Mouse (Mus musculus) heart, embryonic 10.5 days (tissue): Measurements from ENCODE around the gene Atf2. TPM values are rescaled to one million over a fixed set of nuclear protein-coding genes. Genes with fewer than 3 reads are reported as not detected.
A peak's percentile ranks its signal among the peaks of the same experiment; 100 is the strongest.

Experiments
- DNase-seq: peaks from one replicate; pipeline ENCODE4 v3.0.0-alpha.2; 2017; ENCODE audit warnings: low spot score
- H3K27ac ChIP-seq: fragments of 300-500 bp; sonication (generic); 2 replicates; pipeline ENCODE4 v1.5.1; 2016; ENCODE audit warnings: mild to moderate bottlenecking
- H3K27me3 ChIP-seq: fragments of 300-500 bp; sonication (generic); 2 replicates; pipeline ENCODE4 v1.6.1; 2016; ENCODE audit warnings: mild to moderate bottlenecking; ENCODE audit not compliant: poor library complexity, insufficient read depth, severe bottlenecking
- H3K36me3 ChIP-seq: fragments of 300-500 bp; sonication (generic); 2 replicates; pipeline ENCODE4 v1.6.1; 2016; ENCODE audit warnings: mild to moderate bottlenecking, moderate library complexity
- H3K4me1 ChIP-seq: fragments of 300-500 bp; sonication (generic); 2 replicates; pipeline ENCODE4 v1.6.1; 2016; ENCODE audit warnings: mild to moderate bottlenecking
- H3K4me3 ChIP-seq: fragments of 300-500 bp; sonication (generic); 2 replicates; pipeline ENCODE4 v1.5.1; 2016; ENCODE audit warnings: mild to moderate bottlenecking, moderate library complexity
- H3K9me3 ChIP-seq: fragments of 300-500 bp; sonication (generic); 2 replicates; pipeline ENCODE4 v1.6.1; 2016; ENCODE audit warnings: mild to moderate bottlenecking, moderate library complexity
- WGBS: fragments of 180-500 bp; shearing (Covaris S2); methylation state at CpG from one replicate; pipeline ENCODE4 v1.1.7; 2016; 5-methylcytosine and 5-hydroxymethylcytosine counted together
- polyA plus RNA-seq: library from polyadenylated mRNA; unstranded; fragments of >200 nt; fragmentation: Nextera tagmentation; extraction: Ambion mirVana; gene quantifications from 2 replicates; pipeline ENCODE4 v1.2.1, GENCODE M21; 2016

Gene Atf2
- 48.8 and 58.2 TPM in 2 replicates for polyA plus RNA-seq

DNA sequence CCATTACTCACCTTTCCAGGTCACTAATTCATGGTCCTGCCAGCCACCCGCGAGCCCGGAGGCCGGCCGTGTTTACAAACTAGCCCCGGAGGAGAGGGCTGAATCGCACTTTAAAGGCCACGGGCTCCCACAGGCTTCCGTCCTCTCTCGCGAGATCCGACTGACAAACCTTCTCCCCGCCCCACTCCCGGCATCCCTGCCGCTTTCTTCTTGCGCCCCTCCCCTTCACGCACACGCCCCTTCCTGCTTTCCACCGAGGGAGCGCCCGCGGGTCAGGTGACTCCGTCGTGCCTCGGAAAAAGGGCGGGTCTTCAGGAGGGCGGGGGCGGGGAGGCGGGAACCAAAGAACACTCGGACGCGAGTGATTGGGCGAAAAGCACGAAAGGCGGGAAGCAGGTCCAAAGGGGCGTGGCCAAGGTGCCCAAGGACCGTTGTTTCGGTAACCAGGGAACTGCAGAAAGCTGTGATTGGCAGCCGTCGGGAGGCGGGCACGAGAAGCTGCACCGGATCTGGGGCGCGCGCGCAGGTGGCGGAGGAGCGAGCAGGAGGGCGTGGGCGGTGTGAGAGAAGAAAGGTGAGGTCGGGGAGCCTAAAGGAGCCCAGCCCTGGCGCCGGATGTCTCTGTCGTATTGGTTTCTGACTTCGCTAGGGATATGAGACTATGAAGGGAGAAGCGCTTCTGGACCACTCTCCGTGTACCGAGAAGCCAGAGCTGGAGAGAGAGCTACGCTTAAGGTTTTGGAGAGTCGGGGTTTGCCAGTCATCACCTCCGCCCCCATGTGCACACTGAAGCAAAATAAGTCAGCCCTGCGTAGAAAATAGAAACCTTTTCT lies at the start of gene Atf2:
Atf2 (minus strand) TSS at position 176 of the 833 bp plus-strand sequence.
- under 1% methylated on average over 63 of the region's 63 CpGs for WGBS
- no peaks in the 10 kb centered on the region for H3K27me3 ChIP-seq
- peaks cover 4% of the 10 kb centered on the region; the same call in 1 of the 2 replicates for H3K4me1 ChIP-seq
- H3K4me3 ChIP-seq, result peak within 1 kb of the TSS; percentile 94
- H3K36me3 ChIP-seq, result peaks cover 3% of the 10 kb centered on the region; the same call in 1 of the 2 replicates
- H3K27ac ChIP-seq, result peak within 1 kb of the TSS; percentile 96
- DNase-seq, result peak; percentile 100
- no peaks in the 10 kb centered on the region for H3K9me3 ChIP-seq

DNA sequence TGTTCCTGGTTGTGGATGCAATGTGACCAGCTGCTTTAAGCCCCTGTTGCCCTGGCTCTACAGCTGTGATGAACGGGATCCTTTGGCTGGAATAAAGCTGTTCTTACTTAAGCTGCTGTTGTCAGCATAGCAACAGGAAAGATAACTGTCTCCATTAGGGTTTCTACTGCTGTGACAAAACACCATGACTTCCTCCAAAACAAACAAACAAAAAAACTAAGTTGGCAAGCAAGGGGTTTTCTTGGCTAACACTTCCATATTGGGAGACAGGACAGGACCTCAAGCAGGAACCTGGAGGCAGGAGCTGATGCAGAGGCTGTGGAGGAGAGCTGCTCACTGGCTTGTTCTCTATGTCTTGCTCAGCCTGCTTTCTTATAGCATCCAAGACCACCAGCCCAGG lies 48.8 kb upstream of the Atf2 start:
- 48% methylated on average over 1 of the region's 1 CpGs for WGBS
- DNase-seq, result no peak
- no peaks in the 10 kb centered on the region for H3K36me3 ChIP-seq

DNA sequence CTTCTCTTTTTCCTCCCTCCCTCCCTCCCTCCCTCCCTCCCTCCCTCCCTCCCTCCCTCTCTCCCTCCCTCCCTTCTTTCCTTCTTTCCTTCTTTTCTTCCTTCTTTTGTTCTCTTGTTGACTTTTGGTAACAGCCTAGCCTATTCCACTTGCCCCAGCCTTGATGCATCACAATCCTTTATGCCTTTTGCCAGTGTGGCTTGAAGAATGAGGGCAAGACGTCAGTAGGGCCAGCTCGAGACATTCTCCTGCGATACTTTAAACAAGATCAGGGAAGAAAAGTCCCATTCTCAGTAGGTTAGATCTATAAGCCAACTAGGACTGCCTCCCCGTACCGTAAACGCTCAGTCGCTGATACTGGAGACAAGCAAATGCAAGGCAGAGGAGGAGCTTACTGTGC lies 48.0 kb upstream of the Atf2 start:
- H3K4me3 ChIP-seq, result no peak overlapping the region
- 71% methylated on average over 7 of the region's 7 CpGs for WGBS
- no peaks in the 10 kb centered on the region for H3K27me3 ChIP-seq
- H3K27ac ChIP-seq, result no peak overlapping the region
- no peaks in the 10 kb centered on the region for H3K4me1 ChIP-seq
- no peak for DNase-seq
- no peaks in the 10 kb centered on the region for H3K36me3 ChIP-seq
- H3K9me3 ChIP-seq, result no peaks in the 10 kb centered on the region

More for the DNA sequence above, 48.8 kb upstream of the Atf2 start:
- no peak overlapping the region for H3K4me3 ChIP-seq
- no peaks in the 10 kb centered on the region for H3K9me3 ChIP-seq
- H3K4me1 ChIP-seq, result no peaks in the 10 kb centered on the region
- no peaks in the 10 kb centered on the region for H3K27me3 ChIP-seq
- no peak overlapping the region for H3K27ac ChIP-seq

DNA sequence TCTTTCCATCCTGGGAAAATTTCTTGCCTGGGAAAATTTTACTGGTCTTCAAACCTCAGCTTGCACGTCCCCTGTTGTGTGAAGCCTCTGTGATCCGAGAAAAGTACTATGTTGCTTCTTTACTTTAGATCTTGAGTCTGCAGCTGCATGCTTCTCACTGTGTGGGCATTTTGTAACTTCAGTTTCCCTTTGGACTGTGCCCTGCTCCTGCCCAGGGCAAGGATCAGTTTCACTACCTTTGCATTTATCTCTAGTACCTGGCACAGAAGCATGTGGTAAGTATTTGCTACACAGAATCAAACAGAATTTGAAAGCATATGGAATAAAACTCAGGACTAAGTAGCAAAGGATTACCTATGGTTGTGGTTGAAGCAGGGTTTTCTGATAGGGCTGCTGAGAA lies 46.5 kb upstream of the Atf2 start:
- Histone ChIP-seq H3K27me3 (no peaks in the 10 kb centered on the region), H3K9me3 (no peaks in the 10 kb centered on the region), H3K36me3 (no peaks in the 10 kb centered on the region), H3K4me3 (no peak overlapping the region), H3K4me1 (no peaks in the 10 kb centered on the region), H3K27ac (no peak overlapping the region)
- DNase-seq, result no peak
- WGBS, result 79% methylated on average over 2 of the region's 2 CpGs

DNA sequence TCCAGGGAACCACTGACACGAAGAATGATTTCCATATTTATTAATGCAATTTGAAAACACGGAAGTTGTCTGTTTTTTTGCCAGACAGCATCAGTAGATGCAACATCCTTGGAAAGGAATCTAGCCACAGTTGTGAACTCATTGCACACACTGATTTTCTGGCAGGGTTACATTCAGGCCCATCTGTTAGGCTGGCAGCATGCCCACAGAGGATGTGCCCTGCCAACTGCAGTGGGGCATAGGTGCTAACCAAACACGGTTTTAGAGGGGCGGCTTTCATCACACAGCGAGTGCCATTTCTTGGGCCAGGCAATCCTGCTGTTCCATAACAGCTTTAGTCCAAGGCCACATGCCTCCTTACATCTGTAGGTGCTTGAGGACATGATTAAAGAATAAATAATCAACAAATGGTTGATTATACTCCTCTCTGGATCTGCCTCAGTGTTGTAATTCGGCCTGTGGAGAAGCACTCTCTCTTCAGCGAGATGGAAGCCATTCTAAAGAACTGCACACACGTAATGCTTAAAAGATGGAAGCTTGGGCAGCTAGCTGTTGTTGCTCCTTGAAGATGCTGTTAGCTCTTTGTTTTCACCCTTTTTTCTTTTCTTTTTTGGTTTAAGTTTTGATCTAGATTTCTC lies 40.4 kb upstream of the Atf2 start:
- DNase-seq, result no peak
- Histone ChIP-seq H3K27me3 (no peaks in the 10 kb centered on the region), H3K36me3 (no peaks in the 10 kb centered on the region), H3K4me1 (no peaks in the 10 kb centered on the region), H3K27ac (no peak overlapping the region), H3K4me3 (no peak overlapping the region), H3K9me3 (no peaks in the 10 kb centered on the region)
- 81% methylated on average over 8 of the region's 8 CpGs for WGBS

DNA sequence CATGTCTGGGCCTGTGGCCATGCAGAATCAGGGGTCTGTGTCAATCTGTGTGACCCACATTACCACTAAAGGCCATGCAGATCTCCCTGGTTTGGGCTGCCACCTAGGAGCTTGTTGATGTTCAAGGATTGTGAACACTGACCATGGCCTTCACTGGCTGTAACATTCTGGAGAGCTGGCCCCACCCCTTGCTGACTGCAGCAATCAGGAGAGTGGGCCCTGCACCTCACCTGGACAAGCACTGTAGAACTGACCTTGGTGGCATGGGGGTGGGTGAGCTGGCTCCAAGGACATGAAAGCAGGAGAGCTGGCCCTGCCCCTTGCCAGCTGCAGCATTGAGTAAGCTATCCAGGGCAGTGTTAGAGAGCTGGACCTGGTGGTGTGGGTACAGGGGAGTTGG lies 35.3 kb upstream of the Atf2 start:
- no peak for DNase-seq
- Histone ChIP-seq H3K27me3 (no peaks in the 10 kb centered on the region), H3K9me3 (no peaks in the 10 kb centered on the region), H3K27ac (no peak overlapping the region), H3K4me3 (no peak overlapping the region), H3K4me1 (no peaks in the 10 kb centered on the region), H3K36me3 (no peaks in the 10 kb centered on the region)

DNA sequence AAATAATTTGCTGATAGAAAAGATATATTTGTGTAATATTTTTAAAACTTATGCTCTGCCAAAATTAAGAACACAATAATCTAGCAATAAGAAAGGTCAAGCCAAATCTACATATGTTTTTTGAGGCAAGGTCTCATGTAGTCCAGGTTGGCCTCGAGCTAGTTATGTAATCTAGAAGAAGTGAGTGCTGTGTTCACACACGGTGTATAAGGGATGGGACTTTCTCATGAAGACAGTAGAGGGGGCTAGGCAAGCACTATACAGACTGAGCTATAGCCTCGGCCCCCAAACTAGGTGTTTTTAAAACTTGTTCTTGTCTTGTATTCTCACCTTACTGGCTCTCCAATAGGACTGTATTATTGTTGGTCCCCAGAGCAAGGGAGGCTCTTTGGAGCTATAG lies 33.1 kb upstream of the Atf2 start:
- DNase-seq, result no peak
- Histone ChIP-seq H3K9me3 (no peaks in the 10 kb centered on the region), H3K27ac (no peak overlapping the region), H3K36me3 (no peaks in the 10 kb centered on the region), H3K4me3 (no peak overlapping the region), H3K27me3 (no peaks in the 10 kb centered on the region), H3K4me1 (no peaks in the 10 kb centered on the region)
- WGBS, result 76% methylated on average over 3 of the region's 3 CpGs

DNA sequence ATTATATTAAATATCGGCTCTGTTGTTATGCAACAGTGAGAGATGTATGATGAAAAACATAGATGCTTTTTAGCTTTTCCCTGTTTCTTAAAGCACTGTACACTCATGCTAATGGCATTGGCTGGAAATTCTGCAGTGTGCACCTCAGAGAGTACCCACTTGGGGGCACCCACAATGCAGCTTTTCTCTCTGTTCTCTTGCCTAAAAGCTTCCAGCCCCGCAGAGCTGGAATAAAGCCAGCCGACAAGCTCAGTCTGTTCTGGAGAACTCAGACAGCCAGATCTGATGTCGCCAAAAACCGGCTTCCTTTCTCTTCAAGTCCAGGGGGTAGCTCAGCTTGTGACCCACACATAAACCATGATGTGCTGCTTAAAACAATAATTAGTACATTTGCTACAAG lies 32.6 kb upstream of the Atf2 start:
- no peak overlapping the region for H3K4me3 ChIP-seq
- DNase-seq, result peak; percentile 82
- no peak overlapping the region for H3K27ac ChIP-seq
- H3K9me3 ChIP-seq, result no peaks in the 10 kb centered on the region
- no peaks in the 10 kb centered on the region for H3K4me1 ChIP-seq
- H3K27me3 ChIP-seq, result no peaks in the 10 kb centered on the region
- WGBS, result 25% methylated on average over 5 of the region's 5 CpGs
- H3K36me3 ChIP-seq, result no peaks in the 10 kb centered on the region

DNA sequence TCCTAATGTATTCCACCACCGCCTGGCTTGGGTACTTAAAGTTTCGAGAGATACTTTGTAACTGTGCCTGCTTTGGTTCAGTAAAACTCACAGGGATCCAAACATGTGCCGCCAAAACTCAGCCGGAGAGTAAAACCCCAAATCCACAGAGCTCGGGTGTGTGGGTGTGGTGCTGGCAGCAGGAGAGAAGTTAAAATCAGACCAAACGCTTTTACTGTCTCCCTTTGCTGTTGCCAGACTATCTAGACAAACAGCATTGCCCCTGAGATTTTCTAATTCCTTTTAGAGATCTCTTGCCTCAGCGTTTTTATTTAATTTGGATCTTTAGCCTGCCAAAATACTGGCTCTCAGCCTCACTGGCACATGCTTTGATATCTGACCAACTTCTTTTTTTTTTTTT lies 27.2 kb upstream of the Atf2 start:
- DNase-seq, result no peak
- WGBS, result 78% methylated on average over 7 of the region's 7 CpGs
- H3K4me3 ChIP-seq, result no peak overlapping the region
- H3K27me3 ChIP-seq, result no peaks in the 10 kb centered on the region
- no peaks in the 10 kb centered on the region for H3K4me1 ChIP-seq
- no peaks in the 10 kb centered on the region for H3K9me3 ChIP-seq
- no peak overlapping the region for H3K27ac ChIP-seq
- H3K36me3 ChIP-seq, result no peaks in the 10 kb centered on the region

DNA sequence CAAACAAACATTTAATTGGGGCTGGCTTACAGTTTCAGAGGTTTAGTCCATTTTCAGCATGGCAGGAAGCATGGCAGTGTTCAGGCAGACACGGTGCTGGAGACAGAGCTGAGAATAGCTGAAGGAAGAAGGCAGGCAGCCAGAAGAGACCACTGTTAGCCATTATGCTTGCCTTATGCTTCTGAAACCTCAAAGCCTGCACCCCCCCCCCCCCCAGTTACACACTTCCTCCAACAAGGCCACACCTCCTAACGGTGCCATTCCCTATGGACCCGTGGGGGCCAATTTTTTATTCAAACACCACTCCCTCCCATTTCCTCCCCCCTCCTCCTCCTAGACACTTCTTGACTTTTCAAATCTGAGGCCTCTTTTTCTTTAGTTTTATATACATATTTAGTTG lies 19.8 kb upstream of the Atf2 start:
- H3K27ac ChIP-seq, result no peak overlapping the region
- no peak for DNase-seq
- peaks cover 9% of the 10 kb centered on the region; the same call in 1 of the 2 replicates for H3K4me1 ChIP-seq
- H3K36me3 ChIP-seq, result peaks cover 27% of the 10 kb centered on the region
- H3K4me3 ChIP-seq, result no peak overlapping the region
- no peaks in the 10 kb centered on the region for H3K9me3 ChIP-seq
- WGBS, result 79% methylated on average over 3 of the region's 3 CpGs
- H3K27me3 ChIP-seq, result no peaks in the 10 kb centered on the region

DNA sequence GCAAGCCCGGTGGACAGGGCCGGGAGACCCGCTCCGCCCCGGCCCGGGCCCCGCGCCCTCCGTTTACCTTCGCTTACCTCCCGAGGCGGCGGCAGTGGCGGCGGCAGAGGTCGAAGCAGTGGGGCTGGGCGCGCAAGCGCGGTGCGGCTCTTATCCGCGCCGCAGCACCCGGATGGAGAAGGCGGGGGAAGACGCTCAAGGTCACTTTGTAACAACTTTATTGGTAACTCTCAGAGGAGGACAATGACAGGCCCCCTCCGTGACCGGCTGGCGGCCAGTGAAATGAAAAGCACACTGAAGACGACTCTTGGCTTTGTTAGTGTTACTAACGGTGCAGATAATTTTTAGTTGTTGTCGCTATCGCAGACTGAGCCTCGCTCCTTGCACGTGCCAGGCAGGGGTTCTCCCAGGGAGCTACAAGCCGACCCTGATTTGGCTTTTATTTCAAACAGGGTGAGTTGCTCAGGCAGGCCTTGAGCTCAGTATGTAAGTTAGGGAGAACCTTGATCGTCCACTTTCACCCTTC lies 18.8 kb upstream of the Atf2 start, which contains the start of gene Atp5g3:
Atp5g3 (minus strand) TSS at position 152 of the 526 bp plus-strand sequence.
- Histone ChIP-seq H3K9me3 (no peaks in the 10 kb centered on the region), H3K27ac (peak within 1 kb of the TSS; percentile 100), H3K36me3 (peaks cover 35% of the 10 kb centered on the region), H3K4me3 (peak within 1 kb of the TSS; percentile 100), H3K27me3 (no peaks in the 10 kb centered on the region), H3K4me1 (peaks cover 9% of the 10 kb centered on the region; the same call in 1 of the 2 replicates)
- DNase-seq, result peak; percentile 96
- WGBS, result under 1% methylated on average over 38 of the region's 38 CpGs

DNA sequence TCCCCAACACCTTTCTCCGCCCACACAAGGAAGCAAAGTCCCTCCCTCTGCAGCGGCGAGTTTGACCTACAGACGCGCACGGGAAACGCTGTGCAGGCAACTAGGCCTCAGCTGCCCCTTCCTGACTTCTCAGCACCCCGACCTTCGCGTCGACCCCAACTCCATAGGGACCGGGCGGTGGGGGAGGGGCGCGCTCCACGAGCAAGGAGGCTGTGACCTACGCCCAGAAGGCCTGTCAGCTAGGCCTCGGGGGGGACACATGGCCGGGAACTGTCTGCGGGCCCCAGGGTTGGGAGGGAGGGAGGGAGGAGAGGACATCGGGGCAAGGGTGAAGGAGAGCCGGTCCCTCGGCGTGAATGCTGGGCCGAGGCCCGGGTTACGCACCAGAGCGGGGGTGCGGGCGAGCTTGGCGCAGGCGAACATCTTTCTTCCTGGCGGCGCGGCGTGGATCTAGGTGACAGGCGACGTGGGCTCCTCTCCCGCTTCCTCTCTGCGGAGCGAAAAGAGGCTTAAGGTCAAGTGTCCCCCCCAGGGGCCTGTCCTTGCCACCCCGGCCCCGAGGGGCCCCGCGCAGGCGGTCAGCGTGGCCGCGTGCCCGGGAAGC lies 18.2 kb upstream of the Atf2 start:
- Histone ChIP-seq H3K4me3 (peak overlapping the region; percentile 100), H3K9me3 (no peaks in the 10 kb centered on the region), H3K27ac (peak overlapping the region; percentile 100), H3K36me3 (peaks cover 38% of the 10 kb centered on the region), H3K4me1 (peaks cover 9% of the 10 kb centered on the region; the same call in 1 of the 2 replicates), H3K27me3 (no peaks in the 10 kb centered on the region)
- WGBS, result under 1% methylated on average over 50 of the region's 50 CpGs
- DNase-seq, result peak; percentile 84

DNA sequence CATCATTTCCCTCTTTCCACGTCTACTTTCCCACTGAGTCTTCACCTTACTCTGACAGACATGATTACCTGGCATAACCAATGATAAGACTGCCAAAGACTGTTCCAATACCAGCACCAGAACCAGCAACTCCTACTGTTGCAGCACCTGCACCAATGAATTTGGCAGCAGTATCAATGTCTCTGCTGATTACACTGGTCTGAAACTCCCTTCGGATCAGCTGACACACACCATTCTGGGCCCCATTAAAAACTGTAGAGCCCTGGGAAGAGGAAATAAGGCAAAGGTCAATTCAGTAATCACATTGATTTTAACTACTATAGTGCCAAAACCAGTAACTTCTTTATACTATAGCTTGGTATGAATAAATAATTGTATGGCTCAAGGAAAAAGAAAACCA lies 16.7 kb upstream of the Atf2 start:
- H3K9me3 ChIP-seq, result no peaks in the 10 kb centered on the region
- DNase-seq, result no peak
- H3K27ac ChIP-seq, result no peak overlapping the region
- 87% methylated on average over 2 of the region's 2 CpGs for WGBS
- no peaks in the 10 kb centered on the region for H3K27me3 ChIP-seq
- H3K4me3 ChIP-seq, result peak overlapping the region; percentile 100
- H3K4me1 ChIP-seq, result peaks cover 9% of the 10 kb centered on the region; the same call in 1 of the 2 replicates
- peaks cover 50% of the 10 kb centered on the region for H3K36me3 ChIP-seq
